Mouse (Mus musculus) myocyte (in vitro differentiated cells): ENCODE data around the gene Fam122a.

Experiments
- MAX ChIP-seq: IDR thresholded peaks from one replicate; pipeline ENCODE4 v1.6.1; 2011; ENCODE audit warnings: low read depth, mild to moderate bottlenecking, control low read depth
- POLR2A ChIP-seq: IDR thresholded peaks from one replicate; pipeline ENCODE4 v1.6.1; 2011; ENCODE audit warnings: low read depth, mild to moderate bottlenecking, control low read depth, moderate library complexity; ENCODE audit not compliant: insufficient read length
- POLR2AphosphoS2 ChIP-seq: IDR thresholded peaks from one replicate; pipeline ENCODE4 v1.6.1; 2011; ENCODE audit warnings: low read depth, control low read depth; ENCODE audit not compliant: insufficient read length
- SRF ChIP-seq: IDR thresholded peaks from one replicate; pipeline ENCODE4 v1.6.1; 2011; ENCODE audit warnings: low read depth; ENCODE audit not compliant: control insufficient read depth, insufficient read length
- TCF12 ChIP-seq: IDR thresholded peaks from one replicate; pipeline ENCODE4 v1.6.1; 2011; ENCODE audit warnings: mild to moderate bottlenecking, control low read depth; ENCODE audit not compliant: poor library complexity, insufficient read depth, severe bottlenecking
- USF1 ChIP-seq: IDR thresholded peaks from one replicate; pipeline ENCODE4 v1.6.1; 2011; ENCODE audit warnings: low read depth, mild to moderate bottlenecking, control low read depth, moderate library complexity

DNA sequence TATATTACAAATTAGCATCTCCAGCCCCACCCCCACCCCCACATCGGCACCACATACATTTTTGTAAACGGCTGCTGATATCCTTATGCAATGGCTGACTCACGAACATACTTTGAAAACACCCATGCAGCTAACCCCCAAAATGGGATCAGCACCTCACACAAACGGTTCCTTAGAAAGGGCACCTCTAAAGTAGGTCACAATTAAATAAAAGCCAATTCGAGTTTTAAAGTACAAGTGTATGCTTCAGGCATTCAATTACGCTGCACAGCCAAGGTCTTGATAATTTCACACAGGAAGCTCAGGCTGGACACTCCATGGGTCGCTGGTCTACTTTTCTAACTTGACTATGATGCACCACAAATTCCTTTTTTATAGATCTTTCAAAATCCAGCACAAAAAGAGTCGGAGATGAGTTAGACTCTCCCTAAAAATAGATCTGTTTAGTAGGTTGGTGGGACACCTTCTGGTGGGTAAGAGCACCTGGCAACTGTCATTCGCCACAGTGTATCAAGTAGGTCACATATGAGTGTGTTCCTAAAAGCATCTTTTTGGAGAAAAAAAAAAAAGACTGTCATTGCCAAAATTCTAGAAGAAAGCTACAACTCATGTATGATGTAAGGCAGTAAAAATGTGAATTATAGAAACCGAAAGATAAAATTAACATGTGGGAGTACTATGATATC lies 25.7 kb upstream of the Fam122a start:
- TF ChIP-seq SRF (no peak), TCF12 (no peak), POLR2A (no peak), POLR2AphosphoS2 (no peak), MAX (no peak), USF1 (no peak)
